14 mouse cellular contexts compared by ENCODE assay signal in the genomic region with DNA sequence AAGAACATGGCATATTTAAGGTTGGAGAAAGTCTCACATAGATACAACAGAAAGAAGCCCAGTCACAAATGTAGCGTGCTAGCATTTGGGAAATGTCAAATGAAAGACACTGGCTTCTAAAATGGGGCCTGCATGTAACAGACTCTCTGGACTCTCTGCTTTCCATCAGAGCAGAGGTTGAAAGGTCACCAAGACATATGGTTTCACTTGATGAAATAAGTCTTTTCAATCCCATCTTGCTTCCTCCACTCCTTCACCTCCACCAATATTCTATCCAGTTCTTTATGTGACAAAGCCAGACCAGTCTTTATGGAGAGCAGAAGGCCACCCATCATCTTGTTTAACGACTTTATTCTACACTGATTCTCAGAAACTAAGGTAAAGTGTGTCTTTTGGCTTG.
"Had no signal": no experiment of that assay in that cellular context is flagged by ENCODE, and none has a peak within 500 bp of the region (broad histone marks: within the 10 kb centered on the region; RNA-seq: fewer than 3 reads in every experiment).

No protein-coding gene starts in this region.

- H3K9me3 ChIP-seq: limb, embryonic 15.5 days; liver, embryonic 12.5 days; midbrain, embryonic 13.5 days; neural tube, embryonic 12.5 days had no signal

- H3K36me3 ChIP-seq: limb, embryonic 15.5 days; liver, embryonic 12.5 days; midbrain, embryonic 13.5 days; neural tube, embryonic 12.5 days had no signal

- ATAC-seq: liver, embryonic 12.5 days; midbrain, embryonic 13.5 days had no signal

- H3K4me2 ChIP-seq: limb, embryonic 15.5 days; liver, embryonic 12.5 days; lung, embryonic 14.5 days; midbrain, embryonic 13.5 days; neural tube, embryonic 12.5 days had no signal

- H3K4me1 ChIP-seq: limb, embryonic 15.5 days; liver, embryonic 12.5 days; midbrain, embryonic 13.5 days; neural tube, embryonic 12.5 days had no signal

- H3K9ac ChIP-seq: limb, embryonic 15.5 days; liver, embryonic 12.5 days; lung, embryonic 14.5 days; midbrain, embryonic 13.5 days; neural tube, embryonic 12.5 days had no signal

- DNase-seq: kidney, adult 8-10 months; kidney, postnatal 25 days; layer of hippocampus, adult 9-11 months; layer of hippocampus, postnatal 36 days; left cerebral cortex, postnatal 4 days; lung, embryonic 14.5 days; lung, postnatal 14 days; thymus, adult 18-20 months; thymus, postnatal 14 days had no signal

- H3K27me3 ChIP-seq: limb, embryonic 15.5 days; liver, embryonic 12.5 days; midbrain, embryonic 13.5 days; neural tube, embryonic 12.5 days had no signal

- H3K4me3 ChIP-seq: limb, embryonic 15.5 days; liver, embryonic 12.5 days; midbrain, embryonic 13.5 days; myocyte; neural tube, embryonic 12.5 days had no signal

- H3K27ac ChIP-seq: limb, embryonic 15.5 days; liver, embryonic 12.5 days; midbrain, embryonic 13.5 days; neural tube, embryonic 12.5 days had no signal
